Mouse (Mus musculus) ES-E14 (cell line): ENCODE results near the gene Zfp729b.

ENCODE experiments used
- CHD2 ChIP-seq: IDR thresholded peaks from 2 replicates; pipeline ENCODE4 v1.6.1; 2014; ENCODE audit warnings: mild to moderate bottlenecking, low read depth, low read length, inconsistent platforms
- HCFC1 ChIP-seq: IDR thresholded peaks from 2 replicates; pipeline ENCODE4 v1.6.1; 2012; ENCODE audit warnings: low read length, inconsistent platforms, borderline replicate concordance; ENCODE audit not compliant: insufficient read depth
- MAFK ChIP-seq: IDR thresholded peaks from 2 replicates; pipeline ENCODE4 v1.6.1; 2014; ENCODE audit warnings: mild to moderate bottlenecking, low read depth, low read length, inconsistent platforms; ENCODE audit not compliant: insufficient read depth
- ZNF384 ChIP-seq: IDR thresholded peaks from 2 replicates; pipeline ENCODE4 v1.6.1; 2012; ENCODE audit warnings: low read depth, low read length, inconsistent platforms

DNA sequence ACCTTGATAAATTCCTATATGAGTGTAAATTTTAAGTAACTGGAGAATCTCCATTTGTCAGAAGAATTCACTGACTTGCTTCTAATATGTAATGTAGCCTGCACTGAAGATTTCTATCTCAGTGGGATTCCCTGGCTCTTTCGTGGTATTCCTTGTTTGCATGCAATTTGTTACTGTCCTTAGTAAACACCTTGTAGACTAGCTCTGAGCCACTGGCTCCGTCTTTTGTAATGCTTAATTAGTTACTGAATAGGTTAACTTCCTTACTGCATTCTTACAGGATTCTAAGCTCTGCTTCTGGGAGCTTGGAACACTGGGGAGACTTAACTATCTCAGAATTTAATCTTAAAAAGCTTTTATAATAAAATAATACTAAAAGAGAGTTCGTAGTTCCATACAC is 43.0 kb upstream of the Zfp729b start:
- TF ChIP-seq ZNF384 (no peak), HCFC1 (no peak), MAFK (no peak), CHD2 (no peak)
